Mouse (Mus musculus): ENCODE measurements around the gene Nek6.
A peak's percentile ranks its signal among the peaks of the same experiment; 100 is the strongest.

Gene Nek6

GRCm38 (mm10) chr2:38511487-38512307 lies at the start of gene Nek6:
TSS of gene Nek6 (plus strand) at chr2:38511643.
- DNase-seq: peak; percentile 79

DNA sequence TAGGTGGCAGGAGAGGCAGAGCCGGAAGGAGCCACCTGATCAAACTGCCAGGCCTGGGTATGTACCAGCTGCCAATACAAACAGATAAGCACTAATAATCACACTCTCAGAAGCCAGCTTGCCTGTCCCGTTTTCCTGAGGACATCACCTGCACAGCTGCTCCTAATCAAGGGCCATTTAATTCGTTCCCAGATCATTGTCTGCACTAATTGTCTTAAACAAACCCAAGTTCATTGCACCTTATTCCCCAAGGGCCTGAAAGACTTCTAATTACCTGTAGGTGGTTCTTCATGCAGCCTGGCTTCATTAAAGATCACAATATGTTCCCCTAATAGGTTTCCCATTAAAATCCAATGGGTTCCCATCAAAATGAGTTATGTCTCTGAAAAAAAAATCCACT lies 49.1 kb upstream of the Nek6 start:
- DNase-seq: no peak

DNA sequence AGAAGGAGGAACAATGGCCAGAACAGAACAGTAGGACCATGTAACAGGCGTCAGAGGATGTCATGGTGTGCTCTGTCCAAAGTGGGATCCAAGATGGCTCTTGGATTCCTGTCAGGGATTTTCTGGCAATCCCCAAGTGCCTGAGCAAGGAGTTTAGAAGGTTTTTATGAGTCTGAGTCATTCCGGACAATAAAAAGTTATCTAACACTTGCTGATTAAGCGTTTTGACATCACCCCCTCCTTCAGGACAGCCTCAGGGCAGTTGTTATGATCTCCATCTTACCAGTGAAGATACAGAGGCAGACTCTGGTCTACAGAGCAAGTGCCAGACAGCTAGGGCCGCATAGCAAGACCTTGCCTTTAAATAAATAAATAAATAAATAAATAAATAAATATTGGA lies 42.6 kb upstream of the Nek6 start:
- no peak for DNase-seq

- DNase-seq: no peak
Observed at GRCm38 (mm10) chr2:38471745-38472144, 39.7 kb upstream of the Nek6 start.

DNA sequence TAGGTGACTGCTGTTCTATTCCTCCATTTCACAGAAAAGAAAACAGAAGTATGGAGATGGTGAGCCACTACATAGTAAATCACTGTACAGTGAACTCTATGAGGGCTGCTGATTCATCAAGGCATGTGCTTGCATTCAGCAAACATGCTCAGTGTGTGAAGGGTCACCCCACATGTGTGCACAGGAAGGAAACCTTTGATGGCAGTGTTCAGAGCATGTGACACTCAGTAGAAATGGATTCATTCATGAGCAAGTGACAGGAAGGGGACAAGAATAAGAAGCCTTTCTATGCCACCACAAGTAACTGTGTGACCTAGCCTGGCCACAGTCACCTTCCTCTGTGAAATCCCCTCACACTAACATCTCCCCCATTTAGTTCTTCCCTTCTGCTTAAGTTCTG lies 38.6 kb upstream of the Nek6 start:
- DNase-seq: no peak

- DNase-seq: no peak
Observed at GRCm38 (mm10) chr2:38476871-38477496, 34.5 kb upstream of the Nek6 start.

- DNase-seq: no peak
Observed at GRCm38 (mm10) chr2:38477497-38477873, 34.0 kb upstream of the Nek6 start.

- no peak for DNase-seq
Observed at GRCm38 (mm10) chr2:38478683-38479082, 32.8 kb upstream of the Nek6 start.

- no peak for DNase-seq
Observed at GRCm38 (mm10) chr2:38479541-38479940, 31.9 kb upstream of the Nek6 start.

- peak; percentile 13 for DNase-seq
Observed at GRCm38 (mm10) chr2:38481166-38481778, 30.2 kb upstream of the Nek6 start.

DNA sequence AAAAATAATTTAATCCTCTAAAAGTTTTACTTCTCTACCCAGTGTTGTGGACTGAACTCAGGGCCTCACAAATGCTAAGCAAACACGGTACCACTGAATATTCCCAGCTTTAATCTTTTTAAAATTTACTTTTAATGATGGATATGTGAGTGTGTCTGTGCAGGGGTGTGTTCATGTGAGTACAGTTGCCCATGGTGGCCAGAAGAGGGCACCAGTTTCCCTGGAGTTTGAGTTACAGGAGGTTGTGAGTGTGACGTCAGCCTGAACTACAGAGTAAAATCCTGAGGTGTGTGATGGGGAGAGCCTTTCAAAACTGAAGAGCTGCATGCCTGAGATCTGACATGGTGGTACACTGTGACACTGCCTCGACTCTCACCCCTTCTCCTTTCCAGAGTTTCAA lies 29.3 kb upstream of the Nek6 start:
- no peak for DNase-seq

- DNase-seq: no peak
Observed at GRCm38 (mm10) chr2:38483058-38483704, 28.3 kb upstream of the Nek6 start.

- no peak for DNase-seq
Observed at GRCm38 (mm10) chr2:38484556-38484955, 26.9 kb upstream of the Nek6 start.

GRCm38 (mm10) chr2:38485409-38485808 lies 26.0 kb upstream of the Nek6 start:
- no peak for DNase-seq

- peak; percentile 93 for DNase-seq
Observed at GRCm38 (mm10) chr2:38485957-38486931, 25.2 kb upstream of the Nek6 start.

- DNase-seq: no peak
Observed at GRCm38 (mm10) chr2:38497594-38497993, 13.8 kb upstream of the Nek6 start.

DNA sequence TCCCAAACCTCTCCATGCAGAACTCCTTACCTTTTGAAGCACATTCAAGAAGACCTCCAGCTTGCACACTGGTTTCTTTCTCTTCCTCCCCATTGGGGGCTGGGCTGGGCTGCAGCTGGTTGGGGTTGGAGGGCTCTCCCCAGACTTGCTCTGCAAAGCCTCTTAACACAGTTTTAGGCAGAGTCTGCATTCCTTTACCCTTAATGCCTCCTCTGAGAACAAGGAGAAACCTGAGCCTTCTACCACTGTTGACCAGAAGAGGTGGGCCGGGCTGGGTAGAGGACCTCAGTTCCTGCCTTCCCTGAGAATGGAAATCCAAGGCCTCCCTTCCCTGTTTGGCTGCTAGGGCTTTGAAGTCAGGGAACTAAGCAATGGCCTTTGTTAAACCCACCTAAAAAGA lies 9.8 kb upstream of the Nek6 start:
- DNase-seq: no peak

- DNase-seq: no peak
Observed at GRCm38 (mm10) chr2:38502123-38502522, 9.3 kb upstream of the Nek6 start.

DNA sequence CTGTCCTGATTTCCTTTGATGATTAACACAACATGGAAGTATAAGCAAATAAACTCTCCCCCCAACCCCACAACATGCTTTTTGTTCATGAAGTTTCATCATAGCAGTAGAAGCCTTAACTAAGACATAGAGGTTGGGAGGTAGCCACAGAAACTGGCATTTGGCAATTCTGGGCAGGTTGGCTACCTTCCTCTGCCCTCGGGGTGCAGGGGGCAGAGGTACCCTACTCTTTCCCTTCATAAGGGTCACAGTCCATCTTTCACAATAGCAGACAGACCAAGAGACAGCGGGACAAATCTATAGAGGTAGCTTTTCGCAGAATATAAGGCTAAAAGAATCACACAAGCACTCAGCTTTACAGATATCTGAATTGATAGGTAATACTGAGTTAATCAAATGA lies 8.7 kb upstream of the Nek6 start:
- DNase-seq: no peak

DNA sequence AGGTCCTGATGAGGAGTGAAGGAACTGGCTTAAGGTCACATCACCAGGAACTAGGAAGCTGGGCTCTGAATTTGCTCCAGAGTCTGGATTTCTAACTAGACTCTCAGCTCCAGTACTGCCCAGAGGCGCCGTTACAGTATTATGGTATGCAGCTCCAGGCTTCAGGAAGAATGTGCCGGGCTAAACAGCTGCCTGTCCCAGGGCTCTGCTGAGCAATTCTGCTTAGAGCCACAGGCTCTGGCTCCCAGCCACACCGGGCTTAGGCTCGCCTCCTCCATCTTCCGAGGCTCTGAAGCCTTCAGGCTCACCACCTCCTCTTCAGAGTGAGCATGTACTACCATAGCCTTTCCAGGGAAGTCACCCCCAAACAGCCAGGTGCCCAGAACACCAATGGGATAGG lies 7.1 kb upstream of the Nek6 start:
- DNase-seq: peak; percentile 22

- DNase-seq: no peak
Observed at GRCm38 (mm10) chr2:38507181-38507580, 4.3 kb upstream of the Nek6 start.

- no peak for DNase-seq
Observed at GRCm38 (mm10) chr2:38509004-38509719, 2.3 kb upstream of the Nek6 start.

All from kidney, postnatal 14 days (tissue).